Mouse (Mus musculus) heart, adult 18-20 months (tissue): ENCODE measurements at regions not wholly inside any gene's neighbourhood (a gene's known extent, or its start where the extent isn't known, plus 50 kb on each side); places are given as distances from the start of the nearest gene placed in this dataset.
A peak's percentile ranks its signal among the peaks of the same experiment; 100 is the strongest.

Experiments used
- DNase-seq, 2 experiments: peaks; one replicate each; pipeline ENCODE4 v3.0.0; 2021 to 2022; ENCODE audit warnings: mixed read lengths in 1 of 2

- DNase-seq: no peak
These were observed 134.8 kb upstream of the 4933436I01Rik start for GRCm38 (mm10) chrX:68056026-68056425.

GRCm38 (mm10) chrX:68043990-68044740 is 122.9 kb upstream of the 4933436I01Rik start:
- peak; percentile 0 to 5 for DNase-seq
